Mouse (Mus musculus) layer of hippocampus, adult 8-10 months (tissue): ENCODE results near the gene Hivep3. TPM values are rescaled to one million over a fixed set of nuclear protein-coding genes. Genes with fewer than 3 reads are reported as not detected.

Source experiments
- DNase-seq, 2 experiments: peaks; one replicate each; pipeline ENCODE4 v3.0.0; 2022; ENCODE audit warnings: low spot score in 2 of 2
- total RNA-seq, 4 experiments: library from RNA; stranded (reverse); gene quantifications; 2 replicates each; pipeline ENCODE4 v1.2.4; 2022

Gene Hivep3
- 10 to 100 TPM; 47.7 to 56.0 (median 51.0) TPM for total RNA-seq

DNA sequence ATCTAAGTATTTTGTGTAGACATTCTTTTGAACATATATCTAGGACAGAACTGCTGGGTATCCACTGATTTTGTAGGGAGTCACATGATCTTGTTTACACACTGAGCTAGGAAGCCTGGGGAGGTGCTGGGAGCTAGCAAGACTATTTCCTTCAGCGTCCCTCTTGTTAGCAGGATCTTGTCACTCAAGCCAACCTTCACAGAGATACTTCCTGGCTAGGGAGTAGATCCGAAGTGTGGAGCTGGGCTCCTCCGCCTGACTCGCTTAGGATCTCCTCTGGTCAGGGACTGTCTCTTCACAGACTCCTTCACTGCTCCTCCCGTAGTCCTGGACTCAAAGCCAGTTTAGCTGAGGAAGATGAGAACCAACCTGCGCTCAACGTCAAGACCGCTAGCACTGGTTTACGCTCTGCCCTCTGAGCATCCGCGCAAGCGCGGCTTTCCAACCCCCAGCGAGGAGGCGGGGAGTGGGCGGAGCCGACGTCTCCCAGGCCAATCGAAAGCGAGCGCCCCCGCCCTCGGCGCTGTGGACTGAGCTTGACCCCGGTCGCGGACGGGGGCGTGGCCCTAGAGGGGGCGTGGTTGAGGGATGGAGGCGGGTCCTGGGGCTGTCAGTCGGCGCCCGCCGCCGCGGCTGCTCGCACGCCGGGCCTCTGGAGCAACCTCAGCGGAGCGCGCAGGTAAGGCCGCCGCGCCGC lies at the start of gene Hivep3:
Gene Hivep3, plus strand, starts transcription at position 601 of the 697 bp plus-strand sequence.
- DNase-seq: peak; percentile 97 to 99

DNA sequence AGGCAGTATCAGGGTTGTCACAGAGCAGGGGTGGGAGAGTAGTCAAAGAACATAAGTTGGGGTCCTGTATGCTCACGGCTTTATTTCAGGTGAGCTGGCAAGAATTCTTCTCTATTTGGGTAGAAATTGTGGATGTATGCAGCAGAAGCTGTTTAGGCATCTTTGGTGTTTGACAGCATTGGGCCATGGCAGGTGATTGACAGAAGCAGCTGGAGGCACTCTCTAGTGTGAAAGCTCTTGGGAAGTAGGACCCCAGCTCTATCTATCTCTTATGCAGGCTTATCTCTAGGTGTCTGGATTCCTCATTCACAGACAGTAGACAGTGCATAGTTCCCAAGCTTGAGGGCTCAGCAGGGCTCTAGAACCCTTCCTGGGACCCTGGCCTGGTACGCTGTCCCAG lies 47.8 kb upstream of the Hivep3 start:
- DNase-seq: no peak

DNA sequence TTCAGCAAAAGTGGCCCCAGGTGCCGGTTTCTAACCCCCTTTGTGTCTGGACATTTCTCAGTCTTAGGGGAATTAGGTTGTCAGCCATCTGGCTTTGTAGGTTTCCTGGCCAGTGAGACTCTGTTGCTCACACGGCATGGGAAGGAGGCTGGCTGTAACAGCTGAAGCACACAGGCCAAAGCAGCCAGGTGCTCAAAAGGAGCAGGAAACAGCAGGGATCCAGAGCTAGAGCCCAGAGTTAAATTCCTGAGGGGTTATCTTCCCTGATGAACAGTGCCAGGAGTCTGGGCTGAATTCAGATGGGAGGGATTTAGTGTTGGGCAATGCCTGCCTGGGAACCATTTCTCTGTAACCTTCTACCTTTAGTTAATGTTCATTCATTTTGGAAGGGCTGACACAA lies 35.2 kb upstream of the Hivep3 start:
- no peak for DNase-seq

DNA sequence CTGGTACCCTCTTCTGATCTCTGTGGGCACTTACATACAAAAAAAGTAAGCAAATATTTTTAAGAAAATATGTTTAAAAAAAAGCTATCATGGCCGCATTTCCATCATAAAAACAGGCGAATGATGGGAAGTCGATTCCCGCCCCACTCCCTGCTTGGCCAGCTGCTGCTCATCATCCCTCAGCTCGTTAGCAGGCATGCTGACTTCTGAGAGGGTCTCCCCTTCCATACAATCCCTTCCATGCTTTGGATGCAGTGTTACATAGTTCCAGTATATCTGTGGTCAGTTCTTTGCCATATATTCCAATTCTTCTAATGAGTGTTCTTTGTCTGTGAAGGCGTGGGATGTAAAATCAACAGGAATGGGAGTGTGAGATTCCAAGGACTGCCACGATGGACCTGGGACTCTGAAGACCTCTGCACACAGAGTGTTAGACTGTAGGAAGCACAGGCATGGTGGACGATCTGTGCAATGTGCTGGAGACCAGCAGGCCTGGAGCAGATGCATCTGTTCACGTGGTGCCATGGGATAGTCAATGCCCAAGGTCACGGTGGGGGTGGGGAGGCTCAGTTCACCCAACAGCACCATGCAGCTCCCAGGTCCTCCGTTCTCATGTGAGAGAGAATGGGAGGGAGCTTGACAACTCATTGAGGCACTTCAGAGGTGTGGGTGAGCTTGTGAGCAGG lies 32.2 kb upstream of the Hivep3 start:
- no peak for DNase-seq

DNA sequence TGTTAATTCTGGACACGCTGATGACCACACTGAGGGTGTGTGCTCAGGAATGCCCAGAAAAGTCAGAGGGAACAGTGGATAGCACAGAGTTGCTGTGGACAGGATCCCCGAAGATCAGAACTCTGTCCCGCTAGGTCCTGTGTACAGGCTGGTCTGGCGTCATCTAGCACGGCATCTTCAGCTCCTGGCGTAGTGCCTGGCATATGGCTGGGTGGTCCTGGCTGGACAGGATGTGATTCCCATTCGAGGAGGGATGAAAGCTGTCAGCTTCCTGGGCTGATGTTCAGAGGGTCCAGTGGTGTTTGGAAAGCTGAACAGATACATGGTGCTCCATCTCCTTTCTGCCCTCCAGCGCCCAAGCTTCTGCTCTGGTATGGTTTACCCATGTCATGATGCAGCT lies 29.6 kb upstream of the Hivep3 start:
- no peak for DNase-seq

DNA sequence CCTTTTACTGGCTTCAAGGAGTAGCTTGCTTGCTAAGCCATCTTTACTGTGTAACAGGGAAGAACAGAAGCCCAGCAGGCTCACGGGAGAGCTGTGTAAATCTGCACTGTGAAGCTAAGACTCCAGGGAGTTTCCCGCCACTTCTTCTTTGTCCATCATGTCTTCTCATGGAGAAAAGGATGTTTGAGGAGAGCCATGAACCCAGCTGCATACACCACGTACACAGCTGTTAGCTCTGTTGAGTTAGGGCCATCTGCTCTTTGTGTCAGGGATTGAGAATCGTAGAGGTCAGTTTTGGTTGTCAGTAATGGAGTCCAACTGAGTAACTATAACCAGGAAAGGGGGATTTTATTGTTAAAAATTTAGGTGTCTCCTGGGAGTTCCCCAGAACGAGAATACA lies 26.3 kb upstream of the Hivep3 start:
- no peak for DNase-seq

DNA sequence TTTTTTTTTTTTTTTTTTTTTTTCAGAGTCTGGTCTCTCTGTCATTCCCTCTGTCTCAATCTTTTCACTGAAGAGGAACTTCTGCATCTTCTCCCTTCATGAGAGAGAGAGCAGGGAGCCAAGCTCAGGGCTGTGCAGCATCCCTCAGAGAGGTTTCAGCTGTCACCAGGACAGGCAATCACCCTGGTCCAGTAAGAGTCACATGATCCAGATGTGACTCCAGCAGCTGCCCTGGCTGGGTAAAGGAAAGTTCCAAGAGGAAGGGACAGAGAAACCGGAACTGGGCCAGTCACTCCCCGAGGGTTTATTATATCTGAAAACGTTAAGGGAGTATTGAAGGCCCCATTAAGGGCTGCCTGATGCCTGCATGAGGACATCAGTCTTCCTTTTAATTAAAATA lies 25.8 kb upstream of the Hivep3 start:
- no peak for DNase-seq

DNA sequence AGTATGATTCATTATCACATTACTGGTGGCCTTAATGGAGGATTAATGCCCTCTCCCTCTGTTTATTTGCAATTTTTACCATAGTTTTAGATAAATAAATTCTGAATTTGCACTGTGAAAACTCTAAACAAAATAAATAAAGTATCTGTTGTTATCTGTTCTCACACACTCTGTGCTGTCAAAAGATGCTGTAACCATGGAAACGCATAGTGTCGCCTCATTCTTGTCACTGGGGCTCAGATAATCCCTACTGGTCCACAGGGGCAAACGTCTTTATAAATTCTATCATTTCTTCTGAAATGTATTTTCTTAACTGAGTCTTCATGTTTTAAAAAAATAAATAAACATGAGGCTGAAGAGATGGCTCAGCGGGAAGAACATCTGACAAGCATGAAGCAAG lies 23.4 kb upstream of the Hivep3 start:
- DNase-seq: no peak

DNA sequence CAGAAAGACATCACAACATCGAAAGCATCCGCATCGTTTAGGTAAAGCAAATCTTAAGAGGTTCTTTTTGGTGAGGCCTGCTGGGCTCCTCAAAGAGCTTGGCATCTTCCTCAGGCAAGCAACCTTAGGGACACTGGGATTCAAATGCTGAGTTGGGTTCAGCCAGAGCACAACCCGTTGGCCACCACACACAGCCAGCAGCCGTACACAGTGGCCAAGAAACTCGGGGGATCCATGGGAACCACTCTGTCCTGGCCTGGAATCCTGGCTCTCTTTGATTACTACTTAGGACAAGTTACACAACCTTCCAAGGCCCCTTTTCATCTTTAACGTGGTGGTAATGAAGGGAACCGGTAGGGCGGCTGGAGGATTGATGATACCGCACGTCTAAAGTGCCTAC lies 16.1 kb upstream of the Hivep3 start:
- peak; percentile 53 to 67 for DNase-seq

DNA sequence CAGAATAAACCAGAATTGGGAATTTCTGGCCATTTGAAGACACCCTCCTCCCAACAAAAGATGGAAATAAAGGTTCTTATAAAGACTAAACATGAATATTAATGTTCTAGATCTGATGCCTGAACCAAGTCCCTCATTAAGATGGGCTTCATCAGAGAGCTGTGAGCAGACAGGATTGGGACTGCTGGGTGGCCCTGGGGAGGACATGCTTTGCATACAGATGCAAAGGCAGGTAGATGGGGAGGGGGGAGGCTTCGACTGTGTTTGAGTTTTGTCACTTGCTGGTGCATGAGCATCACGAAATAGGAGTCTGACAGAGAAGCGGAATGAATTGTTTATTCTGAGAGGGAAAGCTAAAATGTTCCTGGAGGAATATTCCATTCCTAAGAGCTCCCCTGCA lies 12.1 kb upstream of the Hivep3 start:
- no peak for DNase-seq

DNA sequence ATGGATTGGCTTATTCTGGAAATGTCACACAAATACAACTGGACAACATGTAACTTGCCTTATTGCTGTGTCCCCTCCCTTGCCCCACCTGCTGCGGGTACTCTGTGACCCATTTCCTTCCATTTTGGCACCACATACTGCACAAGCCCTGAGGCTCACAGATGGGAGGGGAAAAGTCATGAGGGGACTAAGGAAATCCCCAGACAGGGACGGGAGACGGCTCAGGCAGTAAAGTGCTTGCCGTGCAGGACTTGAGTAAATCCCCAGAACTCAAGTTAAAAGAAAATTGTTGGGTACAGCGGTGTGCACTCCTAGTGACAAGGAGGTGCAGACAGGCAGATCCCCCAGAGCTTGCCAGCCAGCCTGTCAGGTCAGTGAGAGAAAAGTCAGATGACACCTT lies 7.5 kb upstream of the Hivep3 start:
- DNase-seq: no peak

DNA sequence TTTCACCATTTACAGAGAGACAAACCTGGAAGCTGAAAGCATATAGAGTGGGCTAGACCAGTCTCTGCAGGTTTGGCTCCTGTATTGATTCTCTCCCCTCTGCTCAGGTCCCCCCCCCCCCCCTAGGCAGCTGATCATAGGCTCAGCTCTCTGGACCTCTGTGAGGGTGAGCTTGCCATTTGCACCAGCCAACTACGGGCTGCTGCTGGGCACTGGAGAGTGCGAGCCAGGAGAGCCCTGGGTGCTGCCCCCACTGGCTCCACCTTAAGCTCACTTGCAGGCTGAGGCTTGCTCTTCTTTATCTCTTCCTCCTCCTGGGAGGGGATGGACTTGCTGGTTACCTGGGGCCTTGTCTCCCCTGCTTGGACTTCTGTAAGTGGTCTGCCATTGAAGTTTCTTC lies 5.7 kb upstream of the Hivep3 start:
- DNase-seq: no peak

DNA sequence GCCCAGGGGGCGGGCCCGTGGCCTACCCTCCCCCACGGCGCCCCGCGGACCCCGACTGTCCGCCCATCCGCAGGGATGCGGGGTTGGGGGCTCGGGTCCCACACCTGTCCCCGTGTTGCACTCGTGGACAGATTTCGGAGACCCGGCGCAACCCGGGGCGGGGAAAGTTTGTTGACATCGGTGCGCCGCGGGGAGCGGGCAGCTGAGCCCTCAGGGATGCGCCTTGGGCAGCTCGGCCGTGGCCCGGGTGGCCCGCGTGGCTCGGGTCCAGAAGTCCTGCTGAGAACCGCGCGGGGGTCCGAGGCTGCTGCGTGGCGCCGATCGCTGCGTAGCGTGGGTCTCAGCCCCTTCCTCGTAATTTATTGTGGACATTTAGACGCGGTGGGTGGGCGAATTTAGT lies 358 bp downstream of the Hivep3 start:
- no peak for DNase-seq

DNA sequence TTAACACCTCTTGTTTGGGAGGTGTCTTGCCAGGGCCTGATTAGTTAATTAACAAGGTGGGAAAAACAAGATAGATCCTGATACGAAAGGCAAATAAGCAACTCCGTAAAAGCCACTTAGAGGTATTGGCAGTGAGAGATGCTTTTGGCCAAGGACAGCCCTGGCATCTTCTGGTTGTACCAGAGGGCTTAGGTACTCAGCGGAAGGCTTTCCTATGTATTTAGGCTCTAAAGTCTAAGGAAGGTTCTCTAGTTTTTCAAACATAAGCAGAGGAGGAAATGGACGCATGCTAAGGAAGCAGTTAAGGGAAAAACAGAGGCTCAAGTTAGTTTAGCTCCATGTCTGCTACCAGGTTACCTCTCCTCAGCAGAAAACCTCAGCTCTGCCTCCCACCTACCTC lies 768 bp downstream of the Hivep3 start:
- DNase-seq: no peak

DNA sequence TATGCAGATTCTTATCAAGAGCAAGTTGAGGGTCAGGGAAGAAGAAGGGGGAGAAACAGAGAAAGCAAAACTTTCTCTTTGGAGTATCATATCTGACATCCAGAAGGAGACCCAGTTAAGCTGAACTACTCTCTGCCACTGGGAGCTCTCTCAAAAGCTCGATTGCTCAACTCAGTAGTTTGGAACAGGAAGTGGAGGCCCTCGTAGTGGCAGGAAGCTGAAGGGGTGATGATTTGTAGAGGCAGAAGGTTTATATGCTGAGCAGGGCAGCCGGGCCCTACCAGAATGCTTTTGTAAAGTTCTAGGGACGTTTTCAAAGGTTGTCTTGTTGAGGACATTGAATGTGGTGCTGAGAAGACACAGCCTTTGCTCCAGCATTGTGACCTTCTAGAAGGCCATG lies 5.1 kb downstream of the Hivep3 start:
- no peak for DNase-seq

DNA sequence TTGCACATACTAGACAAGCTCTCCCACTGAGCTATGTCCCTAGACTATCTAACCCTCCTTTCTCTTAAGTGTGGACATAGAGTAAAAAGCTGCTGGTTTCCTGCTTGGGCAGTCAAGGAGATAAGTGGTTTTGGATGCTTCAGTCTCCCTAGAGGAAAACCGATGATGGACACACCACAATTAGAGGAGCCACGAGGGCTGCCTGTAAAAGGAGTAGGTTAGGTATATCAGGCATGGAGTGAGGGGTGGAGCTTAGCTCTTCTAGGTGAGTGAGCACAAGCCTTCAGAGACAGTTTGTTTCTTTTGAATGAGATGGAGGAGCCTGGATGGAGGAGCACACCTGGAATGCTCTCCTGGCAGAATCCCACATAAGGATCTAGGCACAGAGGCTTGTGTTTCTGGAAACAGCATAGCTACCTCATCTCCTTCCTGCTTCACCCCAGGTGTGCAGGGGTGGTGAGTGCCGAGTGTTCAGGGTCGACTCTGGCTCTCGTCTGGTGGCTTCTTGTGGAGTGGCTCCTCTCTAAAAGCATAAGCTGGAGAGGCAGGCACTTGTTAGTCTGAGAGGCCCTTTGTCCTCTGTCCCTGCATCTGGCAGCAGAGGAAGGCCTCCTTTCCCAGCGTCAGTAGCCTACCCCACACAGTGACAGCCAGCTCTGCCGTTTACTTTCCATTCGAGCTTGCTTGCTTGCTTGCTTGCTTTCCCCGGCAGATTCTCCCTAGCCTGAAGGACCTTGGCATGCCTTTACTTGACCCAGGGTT lies 5.9 kb downstream of the Hivep3 start:
- no peak for DNase-seq

DNA sequence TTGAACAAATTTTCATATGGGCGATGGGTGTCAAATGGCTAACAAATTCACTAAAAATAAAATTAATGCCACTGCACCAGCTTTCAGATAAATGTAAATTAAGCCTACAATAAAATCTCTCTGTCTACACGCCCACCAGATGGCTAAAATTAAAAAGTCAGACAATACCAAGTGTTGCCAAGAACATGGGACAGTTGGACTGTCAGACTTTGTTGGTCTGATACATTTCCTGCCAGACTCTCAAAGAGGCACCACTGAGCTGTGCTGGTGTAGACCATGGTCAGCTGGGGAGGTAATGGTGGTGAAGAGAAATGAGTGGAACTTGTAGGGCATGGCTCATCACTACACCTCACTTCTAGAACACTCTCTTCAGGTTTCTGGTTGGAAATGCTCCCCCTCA lies 14.8 kb downstream of the Hivep3 start:
- DNase-seq: no peak

DNA sequence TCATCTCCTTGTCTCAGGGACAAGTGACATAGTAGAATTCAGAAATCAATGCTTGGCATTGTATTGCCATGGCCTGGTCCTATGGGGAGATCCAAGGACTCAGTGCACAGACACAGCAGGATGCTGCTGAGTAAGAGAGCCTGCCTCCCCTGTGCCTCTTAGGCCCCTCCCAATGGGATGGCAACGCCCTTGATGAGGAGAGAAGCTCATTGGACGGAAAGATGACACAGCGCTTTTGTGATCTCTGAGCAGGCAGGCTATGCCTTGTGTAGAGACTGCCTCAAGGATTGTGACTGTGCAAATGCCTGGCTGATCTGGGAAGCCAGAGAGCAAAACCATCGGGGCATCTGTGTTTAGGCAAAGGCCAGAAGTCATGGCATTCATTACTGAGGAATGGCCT lies 16.6 kb downstream of the Hivep3 start:
- DNase-seq: no peak

DNA sequence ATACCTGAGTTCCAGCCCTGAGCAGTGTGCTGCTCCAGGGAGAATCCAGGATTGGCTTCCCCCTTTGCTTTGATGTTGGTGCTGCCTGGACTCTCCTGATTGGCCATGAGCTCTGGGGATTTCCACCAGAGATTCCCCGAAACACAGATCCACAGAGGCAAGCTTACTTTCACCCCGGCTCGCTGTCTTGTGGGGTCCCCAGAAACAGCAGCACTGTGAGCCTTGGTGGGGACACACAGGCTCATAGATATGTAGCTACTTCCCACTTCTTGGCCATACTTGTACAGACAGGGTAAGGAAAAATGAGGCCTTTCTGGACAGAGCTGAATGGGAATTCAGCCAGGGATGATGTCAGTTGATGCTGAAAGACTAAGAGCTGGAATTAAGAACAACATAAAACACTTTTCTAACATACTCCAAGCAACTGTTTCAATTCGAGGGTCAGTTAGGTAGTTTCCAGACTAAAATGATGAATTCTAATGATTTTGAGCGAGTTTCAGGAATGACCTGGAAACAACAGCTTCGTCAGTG lies 17.2 kb downstream of the Hivep3 start:
- DNase-seq: no peak

DNA sequence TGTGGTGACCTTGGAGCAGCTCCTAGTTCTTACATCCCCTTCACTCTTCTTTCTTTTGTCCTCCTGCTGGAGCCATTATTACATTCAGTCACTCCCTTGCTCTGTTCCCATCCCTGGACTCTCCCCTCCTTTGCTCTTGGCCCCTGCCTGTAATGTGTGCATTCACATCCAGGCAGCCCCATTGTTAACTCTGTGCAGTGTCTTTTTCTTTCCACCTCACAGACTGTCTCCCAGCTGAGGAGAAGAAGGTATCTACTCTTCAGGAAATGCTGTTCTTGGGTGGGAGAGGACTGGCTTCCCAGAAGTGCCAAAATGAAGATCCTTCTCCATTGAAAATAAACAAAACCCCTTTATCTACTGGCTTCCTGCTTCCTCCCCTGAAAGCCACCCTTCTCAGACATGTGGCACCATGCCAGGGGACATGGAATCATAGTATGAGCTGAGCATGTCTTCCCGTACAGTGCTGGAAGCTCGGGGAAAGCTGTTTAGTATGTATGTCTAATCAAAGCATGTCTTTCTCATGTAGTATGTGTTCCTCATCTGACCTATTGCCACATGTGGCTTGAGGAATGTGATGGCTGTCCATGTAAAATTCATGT lies 17.9 kb downstream of the Hivep3 start:
- DNase-seq: no peak

DNA sequence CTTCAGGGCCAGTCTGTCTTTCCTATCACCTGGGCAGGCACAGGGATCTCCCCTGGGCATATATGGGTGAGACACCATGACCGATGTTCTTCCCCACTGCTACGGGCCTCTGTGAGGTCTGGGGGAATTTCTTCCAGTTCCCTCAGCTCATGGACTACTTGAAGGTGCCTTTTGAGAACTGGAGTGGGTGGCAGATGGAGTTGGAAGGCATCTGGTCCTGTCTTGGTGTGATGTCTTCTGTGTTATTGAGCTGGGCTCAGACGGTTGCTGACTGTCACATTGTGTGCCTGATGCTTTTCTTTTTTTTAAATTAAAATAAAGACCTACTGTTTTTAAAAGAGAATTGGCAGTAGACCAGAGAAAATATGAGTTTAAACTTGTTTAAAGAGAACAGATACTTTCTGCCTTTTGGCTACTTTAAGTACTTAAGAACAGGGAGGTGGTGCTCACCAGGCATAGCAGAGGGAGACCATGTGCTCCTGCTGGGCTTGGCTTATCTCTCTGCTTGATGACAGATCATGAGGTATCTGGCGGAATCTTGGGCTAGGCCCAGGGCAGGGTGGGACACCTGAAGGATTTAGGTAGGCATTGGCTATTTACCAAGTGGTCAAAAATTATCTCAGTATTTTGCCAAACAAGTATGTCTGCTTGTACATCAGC lies 26.1 kb downstream of the Hivep3 start:
- peak; percentile 39 to 53 for DNase-seq
